Mouse (Mus musculus) retina, adult 2 months (tissue): ENCODE results near the gene C730034F03Rik.
A peak's percentile ranks its signal among the peaks of the same experiment; 100 is the strongest.
"Not testable (repeated sequence)": the region's sequence is repeated elsewhere in the genome, so short reads cannot be mapped to it uniquely, and the experiment has no call there.

Experiments used
- DNase-seq: peaks from one replicate; pipeline ENCODE4 v3.0.0-alpha.2; 2012; ENCODE audit warnings: low read depth, low spot score

Gene C730034F03Rik

GRCm38 (mm10) chr15:89429352-89430221 lies at the start of gene C730034F03Rik, which contains the start of the genes Gm44502 and Chkb:
Gene C730034F03Rik, plus strand, starts transcription at chr15:89429589.
Gene Gm44502, minus strand, starts transcription at chr15:89429696.
Gene Chkb, minus strand, starts transcription at chr15:89429908.
- DNase-seq, result peak; percentile 87

- no peak for DNase-seq
These were observed 44.8 kb upstream of the C730034F03Rik start, which contains the start of gene Klhdc7b for GRCm38 (mm10) chr15:89384617-89385016. Gene Klhdc7b, plus strand, starts transcription at chr15:89384917.

GRCm38 (mm10) chr15:89387127-89387526 lies 42.3 kb upstream of the C730034F03Rik start:
- no peak for DNase-seq

GRCm38 (mm10) chr15:89390081-89390480 lies 39.3 kb upstream of the C730034F03Rik start:
- no peak for DNase-seq

GRCm38 (mm10) chr15:89396883-89397282 lies 32.5 kb upstream of the C730034F03Rik start:
- no peak for DNase-seq

GRCm38 (mm10) chr15:89398146-89398545 lies 31.2 kb upstream of the C730034F03Rik start:
- no peak for DNase-seq

GRCm38 (mm10) chr15:89399716-89400115 lies 29.7 kb upstream of the C730034F03Rik start:
- DNase-seq, result no peak

- no peak for DNase-seq
These were observed 26.9 kb upstream of the C730034F03Rik start for GRCm38 (mm10) chr15:89402471-89402870.

- no peak for DNase-seq
These were observed 24.4 kb upstream of the C730034F03Rik start for GRCm38 (mm10) chr15:89404831-89405623.

- no peak for DNase-seq
These were observed 22.7 kb upstream of the C730034F03Rik start for GRCm38 (mm10) chr15:89406691-89407090.

- no peak for DNase-seq
These were observed 19.3 kb upstream of the C730034F03Rik start, which contains the start of gene Syce3 for GRCm38 (mm10) chr15:89410118-89410517. Gene Syce3, minus strand, starts transcription at chr15:89410503.

- no peak for DNase-seq
These were observed 14.1 kb upstream of the C730034F03Rik start for GRCm38 (mm10) chr15:89415282-89415681.

GRCm38 (mm10) chr15:89421938-89422337 lies 7.5 kb upstream of the C730034F03Rik start:
- no peak for DNase-seq

- DNase-seq, result no peak
These were observed 4.8 kb upstream of the C730034F03Rik start for GRCm38 (mm10) chr15:89424621-89425020.

GRCm38 (mm10) chr15:89425711-89426121 lies 3.7 kb upstream of the C730034F03Rik start, which contains the start of gene Cpt1b:
Gene Cpt1b, minus strand, starts transcription at chr15:89425863.
- DNase-seq, result no peak

GRCm38 (mm10) chr15:89426716-89427115 lies 2.7 kb upstream of the C730034F03Rik start:
- no peak for DNase-seq

GRCm38 (mm10) chr15:89428136-89428790 lies 1.1 kb upstream of the C730034F03Rik start:
- no peak for DNase-seq

- no peak for DNase-seq
These were observed 503 bp upstream of the C730034F03Rik start for GRCm38 (mm10) chr15:89428821-89429351.

GRCm38 (mm10) chr15:89430341-89430740 lies 952 bp downstream of the C730034F03Rik start:
- no peak for DNase-seq

GRCm38 (mm10) chr15:89430771-89431170 lies 1.4 kb downstream of the C730034F03Rik start:
- not testable (repeated sequence) for DNase-seq

GRCm38 (mm10) chr15:89431271-89431670 lies 1.9 kb downstream of the C730034F03Rik start:
- DNase-seq, result no peak
